Mouse (Mus musculus) thymus, postnatal 14 days (tissue): ENCODE measurements around the gene Crtc2.
"Not testable (repeated sequence)": the region's sequence is repeated elsewhere in the genome, so short reads cannot be mapped to it uniquely, and the experiment has no call there.

Experiments used
- DNase-seq: peaks from one replicate; pipeline ENCODE4 v3.0.0; 2021

Crtc2 gene

GRCm38 (mm10) chr3:90242984-90243775 is 10.8 kb upstream of the Crtc2 start, which contains the start of gene Creb3l4:
Gene Creb3l4 (minus strand): TSS chr3:90243512.
- DNase-seq, result no peak

GRCm38 (mm10) chr3:90245406-90245805 is 8.6 kb upstream of the Crtc2 start:
- no peak for DNase-seq

- DNase-seq, result no peak
These were observed 6.4 kb upstream of the Crtc2 start for GRCm38 (mm10) chr3:90247630-90247959.

GRCm38 (mm10) chr3:90247960-90248745 is 5.8 kb upstream of the Crtc2 start, which contains the start of gene Slc39a1:
Gene Slc39a1 (plus strand): TSS chr3:90248172.
- peak; percentile 94 for DNase-seq

DNA sequence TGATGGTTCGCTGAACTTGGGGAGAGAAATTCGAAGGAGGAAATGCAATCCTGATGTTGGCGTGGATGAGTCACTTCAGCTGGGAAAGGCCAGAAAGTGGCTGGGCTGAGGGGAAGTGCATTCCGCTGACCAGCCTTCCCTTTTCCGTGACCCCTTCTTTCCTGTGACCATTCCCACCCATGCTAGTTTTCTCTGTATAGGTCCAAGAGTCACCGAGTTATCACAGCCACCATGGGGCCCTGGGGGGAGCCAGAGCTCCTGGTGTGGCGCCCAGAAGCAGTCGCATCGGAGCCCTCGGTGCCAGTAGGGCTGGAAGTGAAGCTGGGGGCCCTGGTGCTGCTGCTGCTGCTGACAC is 5.2 kb upstream of the Crtc2 start:
- DNase-seq, result peak; percentile 46

GRCm38 (mm10) chr3:90250791-90251190 is 3.2 kb upstream of the Crtc2 start:
- no peak for DNase-seq

GRCm38 (mm10) chr3:90251731-90252226 is 2.2 kb upstream of the Crtc2 start:
- not testable (repeated sequence) for DNase-seq

DNA sequence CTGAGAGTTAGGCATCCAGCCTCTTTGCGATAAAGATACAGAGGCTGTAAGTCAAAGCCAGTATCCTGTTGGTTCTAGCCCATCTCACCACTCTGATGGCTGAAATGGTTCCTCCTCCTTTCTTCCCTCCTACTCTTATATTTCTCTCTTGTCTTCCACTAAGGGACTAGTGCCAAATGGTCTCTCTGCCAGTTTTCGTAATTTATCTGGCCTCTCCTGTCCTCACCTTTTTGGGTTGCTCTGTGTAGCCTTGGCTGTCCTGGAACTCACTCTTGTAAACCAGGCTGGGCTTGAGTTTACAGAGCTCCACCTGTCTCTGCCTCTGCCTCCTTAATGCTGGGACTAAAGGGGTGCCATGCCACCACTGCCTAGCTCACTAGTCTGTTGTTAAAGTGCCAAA is 1.3 kb upstream of the Crtc2 start:
- DNase-seq, result not testable (repeated sequence)

- DNase-seq, result not testable (repeated sequence)
These were observed 789 bp upstream of the Crtc2 start for GRCm38 (mm10) chr3:90253174-90253573.

DNA sequence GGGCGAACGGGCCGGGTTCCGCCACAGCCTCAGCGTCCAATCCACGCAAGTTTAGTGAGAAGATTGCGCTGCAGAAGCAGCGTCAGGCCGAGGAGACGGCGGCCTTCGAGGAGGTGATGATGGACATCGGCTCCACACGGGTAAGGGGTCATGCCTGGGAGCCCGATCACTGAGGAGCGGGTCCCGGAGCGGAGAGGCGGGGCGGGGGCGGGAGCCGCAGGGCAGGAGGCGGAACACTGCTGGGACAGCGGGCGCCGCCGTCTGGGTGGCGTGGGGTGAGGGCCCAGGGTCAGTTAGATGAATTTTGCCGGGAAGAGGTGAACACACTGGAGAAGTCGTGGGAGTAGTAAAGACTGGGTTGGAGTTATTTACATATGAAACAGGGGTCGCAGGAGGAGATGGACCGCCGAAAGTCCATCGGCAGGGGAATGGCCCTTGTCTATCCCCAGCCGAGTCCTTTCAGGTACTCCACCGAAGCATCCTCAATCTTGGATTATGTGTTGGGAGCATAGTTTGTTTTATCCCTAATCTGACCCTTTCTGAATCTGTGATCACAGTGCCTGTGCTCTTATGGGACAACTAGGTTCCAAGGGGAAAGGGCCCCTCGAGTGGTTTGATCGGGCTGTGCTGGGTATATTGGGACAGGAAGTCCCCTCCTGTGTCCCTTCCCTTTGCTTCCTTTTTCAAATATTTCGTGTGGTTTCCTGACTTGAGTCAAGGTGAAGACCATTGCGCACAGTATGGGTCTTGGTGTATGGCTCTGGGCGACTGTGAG is 643 bp downstream of the Crtc2 start:
- peak; percentile 39 for DNase-seq

DNA sequence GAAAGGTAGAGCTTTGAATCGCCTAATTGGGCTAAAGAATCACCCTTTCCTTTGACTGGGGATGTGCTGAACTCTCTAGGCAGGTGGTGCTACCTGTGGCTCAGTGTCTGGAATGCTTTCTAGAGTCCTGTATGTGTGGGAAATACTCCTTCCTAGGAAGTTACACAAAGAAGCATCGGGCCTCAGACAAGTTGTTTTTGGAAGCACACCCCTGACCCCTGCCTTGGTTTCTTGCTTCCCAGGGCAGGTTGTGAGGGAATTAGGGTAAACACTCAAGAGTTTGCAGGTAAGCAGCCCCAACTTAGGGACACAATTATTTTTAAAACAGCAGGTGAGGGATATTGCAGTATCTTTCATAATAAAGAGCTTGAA is 1.2 kb downstream of the Crtc2 start:
- no peak for DNase-seq

GRCm38 (mm10) chr3:90255784-90256353 is 1.9 kb downstream of the Crtc2 start:
- no peak for DNase-seq

DNA sequence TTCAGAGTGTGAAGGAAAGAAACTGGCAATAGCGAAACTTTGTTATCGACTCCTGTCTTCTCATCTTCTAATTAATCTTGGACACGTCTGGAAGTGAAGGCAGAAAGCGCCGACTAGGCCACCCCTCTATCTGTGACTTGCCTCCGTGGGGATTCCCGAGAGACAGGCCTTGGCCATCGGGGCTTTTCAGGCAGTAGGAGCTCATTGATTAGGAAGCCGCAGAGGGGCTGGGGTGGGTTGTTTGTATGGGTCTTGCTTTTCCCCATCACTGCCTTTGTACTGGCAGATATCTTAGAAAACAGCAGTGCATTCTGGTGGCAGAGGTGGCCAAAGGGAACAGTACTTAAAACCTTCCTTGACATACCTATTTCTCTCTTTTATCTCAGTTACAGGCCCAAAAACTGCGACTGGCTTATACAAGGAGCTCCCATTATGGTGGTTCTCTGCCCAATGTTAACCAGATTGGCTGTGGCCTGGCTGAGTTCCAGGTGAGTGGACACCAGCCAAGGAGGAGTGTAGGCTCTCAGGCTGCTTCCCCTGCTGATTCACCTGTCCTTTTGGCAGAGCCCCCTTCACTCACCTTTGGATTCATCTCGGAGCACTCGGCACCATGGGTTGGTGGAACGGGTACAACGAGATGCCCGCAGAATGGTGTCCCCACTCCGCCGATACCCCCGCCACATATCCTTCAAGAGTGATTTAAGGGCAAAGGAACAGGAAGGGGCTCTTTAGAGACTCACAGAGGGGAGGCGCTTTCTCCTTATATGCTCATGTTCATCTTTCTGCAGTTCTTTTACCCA is 3.0 kb downstream of the Crtc2 start:
- no peak for DNase-seq

DNA sequence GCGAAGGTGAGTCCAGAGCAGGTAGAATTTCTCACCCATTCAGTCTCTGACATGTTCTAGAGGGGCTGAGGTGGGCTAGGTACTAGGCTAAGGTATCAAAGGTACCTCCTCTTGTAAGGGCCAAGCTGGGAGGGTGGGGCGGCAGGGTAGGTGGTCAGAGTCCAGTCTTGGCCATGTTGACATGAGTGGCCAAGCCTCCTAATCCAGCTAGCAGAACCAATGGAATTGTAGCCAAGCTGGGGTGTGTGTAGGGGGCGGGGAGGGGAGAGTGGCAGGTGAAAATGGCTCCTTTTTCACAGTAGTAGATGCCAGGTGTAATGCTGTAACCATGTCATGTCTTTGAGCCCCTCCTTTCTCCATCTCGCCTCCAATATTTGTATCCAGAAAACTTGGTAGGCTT is 4.6 kb downstream of the Crtc2 start:
- DNase-seq, result no peak

- DNase-seq, result no peak
These were observed 9.3 kb downstream of the Crtc2 start for GRCm38 (mm10) chr3:90263121-90263771.

DNA sequence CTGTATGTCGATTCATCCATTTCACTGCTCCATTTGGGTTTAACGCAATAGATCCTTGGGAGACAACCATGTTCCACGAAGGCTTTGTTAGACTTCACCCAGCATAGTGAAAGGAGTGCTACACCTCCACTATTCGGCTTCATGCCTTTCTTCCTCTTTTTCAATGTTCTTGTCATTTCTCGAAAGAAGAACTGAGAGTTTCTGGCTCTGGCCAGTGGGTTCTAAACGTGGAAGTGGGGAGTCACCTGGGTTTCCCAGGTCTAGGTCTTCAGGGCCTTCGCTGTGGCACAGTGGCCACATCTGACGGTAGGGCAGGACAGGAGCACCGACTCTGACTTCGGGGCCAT is 10.7 kb downstream of the Crtc2 start:
- DNase-seq, result no peak

DNA sequence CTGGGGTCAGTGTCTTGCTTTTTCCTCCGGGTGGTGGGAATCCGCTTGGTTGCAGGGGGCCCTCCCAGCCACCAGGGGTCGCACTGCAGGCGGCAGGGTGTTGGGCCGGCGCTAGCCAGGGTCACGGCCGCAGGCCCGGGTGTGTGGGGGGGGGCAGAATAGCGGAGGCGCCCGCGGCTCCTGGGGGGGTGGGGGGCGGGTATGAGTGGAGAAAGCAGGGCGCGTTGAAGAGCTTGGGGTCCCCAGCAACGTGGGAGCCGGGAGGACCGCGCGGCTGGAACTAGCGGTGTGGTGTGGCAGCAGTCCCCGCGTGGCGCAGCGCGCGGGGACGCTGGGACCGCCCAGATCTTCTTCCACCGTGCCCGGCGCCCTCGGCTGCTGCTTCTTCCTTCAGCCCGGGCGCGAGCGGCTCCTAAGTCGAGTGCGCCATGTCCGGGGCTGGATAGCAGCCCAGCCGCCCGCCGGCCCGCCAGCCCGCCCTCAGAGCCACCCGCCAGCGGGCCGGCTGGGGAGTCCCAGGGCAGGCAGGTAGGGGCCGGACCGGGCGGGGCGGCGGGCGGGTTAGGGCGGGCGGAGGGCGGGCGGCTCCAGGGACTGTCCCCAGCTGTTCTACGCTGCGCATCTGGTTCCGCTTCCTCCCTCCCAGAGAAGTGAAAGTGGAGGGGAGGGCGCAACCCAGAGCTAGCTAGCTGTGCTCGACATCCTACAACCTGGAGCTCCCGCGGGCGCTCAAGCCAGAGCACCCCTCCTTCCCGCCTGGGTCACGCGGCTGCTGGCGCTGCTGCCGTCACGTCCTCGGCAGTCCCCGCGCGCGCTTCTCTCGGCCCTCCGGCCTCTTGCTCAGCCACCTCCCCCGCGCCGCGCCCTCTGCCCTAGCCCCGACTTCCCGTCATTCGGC is 11.3 kb downstream of the Crtc2 start, which contains the start of gene Dennd4b:
Gene Dennd4b, plus strand, starts transcription at position 152 of the 898 bp plus-strand sequence.
- DNase-seq, result peak; percentile 93

DNA sequence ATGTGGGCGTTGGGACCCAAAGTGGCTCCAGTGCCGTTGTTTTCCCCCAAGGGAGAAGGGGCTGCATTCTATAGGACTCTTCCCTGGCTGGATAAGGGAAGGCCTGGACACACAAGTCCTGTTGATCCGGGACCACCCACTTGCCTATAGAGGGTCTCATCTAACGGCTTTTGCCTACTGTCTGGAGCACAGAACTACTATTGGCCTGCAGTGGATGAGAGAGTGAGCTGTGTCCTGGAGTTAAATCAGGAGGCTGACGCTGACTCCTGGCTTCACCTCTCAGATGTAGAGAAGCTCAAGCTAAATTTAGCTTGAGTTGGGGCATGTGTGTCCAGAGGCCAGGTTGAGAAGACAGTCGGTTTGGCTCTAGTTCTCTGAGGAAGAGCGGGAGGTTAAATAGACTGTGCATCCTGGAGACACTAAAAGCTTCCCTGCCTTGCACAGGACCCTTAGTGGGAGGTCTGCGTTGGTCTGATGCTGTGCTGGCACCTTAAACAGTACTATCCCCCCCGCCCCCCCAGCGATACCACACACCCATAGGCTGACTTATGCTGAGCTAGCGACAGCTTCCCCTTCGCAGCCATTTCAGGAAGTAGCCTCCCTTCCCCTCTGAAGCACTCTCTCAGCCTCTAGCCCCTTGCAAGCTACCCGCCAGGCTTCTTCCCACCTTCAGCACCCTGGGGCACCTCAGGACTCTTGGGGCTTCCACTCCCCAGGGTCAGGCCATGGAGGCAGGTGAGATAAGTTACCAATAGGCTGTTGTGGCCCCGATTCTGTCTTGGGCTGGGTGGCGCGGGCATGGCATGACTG is 12.2 kb downstream of the Crtc2 start:
- peak; percentile 68 for DNase-seq
